Mouse (Mus musculus): ENCODE measurements around the gene Klhl12. TPM values are rescaled to one million over a fixed set of nuclear protein-coding genes. Genes with fewer than 3 reads are reported as not detected.

The Klhl12 gene
- 31.7 and 37.2 TPM in 2 replicates for polyA plus RNA-seq (2016; fragmentation: Nextera tagmentation; extraction: Ambion mirVana)

GRCm38 (mm10) chr1:134454904-134455824 lies at the start of gene Klhl12:
Gene Klhl12 (plus strand): TSS chr1:134455531.
- Histone ChIP-seq H3K9me3 (no peaks in the 10 kb centered on the region), H3K4me3 (peak within 1 kb of the TSS; percentile 89), H3K4me1 (replicated peaks) (peaks cover 21% of the 10 kb centered on the region), H3K27me3 (ENCODE audit: insufficient read depth, poor library complexity, severe bottlenecking) (no peaks in the 10 kb centered on the region), H3K27ac (peak within 1 kb of the TSS; percentile 93), H3K36me3 (peaks cover 20% of the 10 kb centered on the region)
- 1% methylated on average over 61 of the region's 61 CpGs for WGBS
- peak; percentile 97 for DNase-seq (ENCODE audit: low spot score)

GRCm38 (mm10) chr1:134406414-134406771 lies 48.9 kb upstream of the Klhl12 start:
- Histone ChIP-seq H3K9me3 (no peaks in the 10 kb centered on the region), H3K4me3 (peak overlapping the region; percentile 81), H3K27ac (peak overlapping the region; percentile 87), H3K36me3 (peaks cover 40% of the 10 kb centered on the region), H3K4me1 (replicated peaks) (peaks cover 26% of the 10 kb centered on the region), H3K27me3 (ENCODE audit: insufficient read depth, poor library complexity, severe bottlenecking) (no peaks in the 10 kb centered on the region)
- WGBS: 38% methylated on average over 8 of the region's 8 CpGs
- DNase-seq (ENCODE audit: low spot score): no peak

- 0 out of 2 replicates have a peak overlapping the region, but pooled peaks have one; percentile 3 for H3K27ac ChIP-seq
- H3K4me3 ChIP-seq: no peak overlapping the region
- WGBS: 72% methylated on average over 8 of the region's 8 CpGs
- H3K36me3 ChIP-seq: peaks cover 46% of the 10 kb centered on the region
- DNase-seq (ENCODE audit: low spot score): no peak
- no peaks in the 10 kb centered on the region for H3K9me3 ChIP-seq
- peaks cover 26% of the 10 kb centered on the region for H3K4me1 ChIP-seq (replicated peaks)
- no peaks in the 10 kb centered on the region for H3K27me3 ChIP-seq (ENCODE audit: insufficient read depth, poor library complexity, severe bottlenecking)
Observed at GRCm38 (mm10) chr1:134408080-134408479, 47.3 kb upstream of the Klhl12 start.

DNA sequence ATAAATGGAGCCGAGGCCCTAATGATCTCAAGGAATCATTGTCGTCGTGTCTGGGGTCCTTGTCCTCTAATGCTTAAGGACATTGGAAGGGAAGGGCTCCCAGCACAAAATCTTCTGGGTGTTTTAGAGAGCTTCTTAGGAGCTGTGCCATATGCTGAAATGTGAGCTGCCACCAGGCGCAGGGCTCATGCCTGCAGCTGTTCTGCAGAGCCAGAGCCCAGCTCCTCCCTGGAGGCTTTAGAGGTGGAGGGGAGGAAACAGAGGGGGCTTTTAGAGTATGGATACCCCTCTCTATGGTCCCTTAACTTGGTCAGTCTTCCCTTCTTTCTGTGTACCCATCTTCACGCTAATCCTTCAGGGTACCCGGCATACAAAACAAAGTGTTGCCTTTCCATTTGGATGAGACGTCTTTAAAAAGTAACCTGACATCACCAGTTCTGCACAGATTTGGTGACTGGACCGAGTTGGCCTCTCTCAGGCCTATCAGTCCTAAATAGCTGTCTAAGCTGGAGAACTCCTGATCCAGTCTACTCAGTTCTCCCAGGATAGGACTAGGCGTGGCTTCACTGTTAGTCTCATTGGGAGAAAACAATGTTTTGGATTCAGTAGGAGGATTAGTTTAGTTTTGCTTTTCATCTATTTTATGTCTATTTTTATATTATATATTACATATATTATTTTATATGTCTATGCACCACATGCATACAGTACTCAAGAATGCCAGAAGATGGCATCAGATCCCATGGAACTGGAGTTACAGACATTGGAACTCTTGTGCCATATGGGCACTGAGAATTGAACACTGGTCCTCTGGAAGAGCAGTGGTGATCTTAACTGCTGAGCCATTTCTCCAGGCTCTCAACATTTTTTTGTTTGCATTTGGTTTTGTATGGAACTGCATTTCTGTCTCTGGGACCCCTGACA lies 43.4 kb upstream of the Klhl12 start:
- H3K4me1 ChIP-seq (replicated peaks): peaks cover 33% of the 10 kb centered on the region
- DNase-seq (ENCODE audit: low spot score): no peak
- H3K27me3 ChIP-seq (ENCODE audit: insufficient read depth, poor library complexity, severe bottlenecking): no peaks in the 10 kb centered on the region
- H3K4me3 ChIP-seq: no peak overlapping the region
- H3K36me3 ChIP-seq: peaks cover 46% of the 10 kb centered on the region
- H3K9me3 ChIP-seq: no peaks in the 10 kb centered on the region
- no peak overlapping the region for H3K27ac ChIP-seq
- 91% methylated on average over 9 of the region's 9 CpGs for WGBS

DNA sequence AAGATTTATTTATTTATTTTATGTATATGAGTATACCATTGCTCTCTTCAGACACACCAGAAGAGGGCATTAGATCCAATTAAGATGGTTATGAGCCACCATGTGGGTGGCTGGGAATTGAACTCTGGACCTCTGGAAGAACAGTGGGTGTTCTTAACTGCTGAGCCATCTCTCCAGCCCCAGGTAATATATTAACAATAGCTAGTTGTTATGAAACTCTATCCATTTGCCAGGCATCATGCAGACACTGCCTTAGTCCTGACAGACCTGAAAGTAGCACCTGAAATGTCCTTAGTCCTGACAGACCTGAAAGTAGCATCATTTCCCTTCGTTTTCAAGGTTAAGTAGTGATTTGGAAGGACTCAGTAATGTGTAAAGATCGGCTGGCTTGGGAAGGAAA lies 41.3 kb upstream of the Klhl12 start:
- peaks cover 39% of the 10 kb centered on the region for H3K4me1 ChIP-seq (replicated peaks)
- H3K9me3 ChIP-seq: no peaks in the 10 kb centered on the region
- peaks cover 34% of the 10 kb centered on the region for H3K36me3 ChIP-seq
- peak overlapping the region; percentile 98; the same call in 1 of the 2 replicates for H3K4me3 ChIP-seq
- DNase-seq (ENCODE audit: low spot score): no peak
- H3K27ac ChIP-seq: no peak overlapping the region
- WGBS: 48% methylated on average over 2 of the region's 2 CpGs
- H3K27me3 ChIP-seq (ENCODE audit: insufficient read depth, poor library complexity, severe bottlenecking): no peaks in the 10 kb centered on the region

DNA sequence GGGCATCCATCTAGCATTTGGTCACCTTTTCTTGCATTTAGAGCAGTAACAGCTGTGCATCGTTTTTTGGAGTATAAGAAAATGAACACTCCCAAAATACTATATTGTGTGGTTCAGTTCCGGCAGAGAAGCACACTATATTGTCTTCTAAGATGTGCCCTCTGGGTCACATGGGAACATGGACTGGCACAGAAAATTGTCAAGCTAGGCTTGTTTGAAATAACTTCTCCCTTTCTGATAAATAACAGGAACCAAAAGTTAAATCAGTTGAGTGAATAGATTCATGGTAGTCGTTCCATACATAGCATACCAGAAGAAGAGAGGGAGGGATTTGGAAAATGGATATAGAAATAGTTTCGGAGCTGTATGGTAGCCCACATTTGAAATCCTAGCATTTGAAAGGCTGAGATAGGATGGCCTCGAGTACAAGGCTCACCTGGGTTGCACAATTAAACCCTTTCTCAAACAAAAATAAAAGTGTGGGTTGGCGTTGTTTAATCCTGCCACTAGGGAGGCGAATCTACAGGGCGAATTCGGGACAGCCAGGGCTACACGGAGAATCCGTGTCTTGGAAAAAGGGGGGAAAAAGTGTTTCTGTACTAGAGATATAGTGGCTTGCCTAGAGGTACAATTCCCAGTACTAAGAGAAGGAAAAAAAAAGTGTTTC lies 40.7 kb upstream of the Klhl12 start:
- H3K4me3 ChIP-seq: peak overlapping the region; percentile 98
- DNase-seq (ENCODE audit: low spot score): no peak
- H3K27ac ChIP-seq: peak overlapping the region; percentile 97
- H3K36me3 ChIP-seq: peaks cover 28% of the 10 kb centered on the region
- peaks cover 42% of the 10 kb centered on the region for H3K4me1 ChIP-seq (replicated peaks)
- H3K9me3 ChIP-seq: no peaks in the 10 kb centered on the region
- no peaks in the 10 kb centered on the region for H3K27me3 ChIP-seq (ENCODE audit: insufficient read depth, poor library complexity, severe bottlenecking)
- 17% methylated on average over 11 of the region's 11 CpGs for WGBS

GRCm38 (mm10) chr1:134415168-134415831 lies 40.0 kb upstream of the Klhl12 start, which contains the start of gene Adipor1:
Gene Adipor1 (plus strand): TSS chr1:134415378.
- peak within 1 kb of the TSS; percentile 98 for H3K4me3 ChIP-seq
- H3K27me3 ChIP-seq (ENCODE audit: insufficient read depth, poor library complexity, severe bottlenecking): no peaks in the 10 kb centered on the region
- H3K36me3 ChIP-seq: peaks cover 21% of the 10 kb centered on the region
- no peaks in the 10 kb centered on the region for H3K9me3 ChIP-seq
- peak; percentile 99 for DNase-seq (ENCODE audit: low spot score)
- H3K27ac ChIP-seq: peak within 1 kb of the TSS; percentile 97
- WGBS: under 1% methylated on average over 77 of the region's 77 CpGs
- peaks cover 42% of the 10 kb centered on the region for H3K4me1 ChIP-seq (replicated peaks)

- WGBS: 92% methylated on average over 2 of the region's 2 CpGs
- peaks cover 42% of the 10 kb centered on the region for H3K4me1 ChIP-seq (replicated peaks)
- H3K9me3 ChIP-seq: no peaks in the 10 kb centered on the region
Observed at GRCm38 (mm10) chr1:134418414-134418975, 36.8 kb upstream of the Klhl12 start.

DNA sequence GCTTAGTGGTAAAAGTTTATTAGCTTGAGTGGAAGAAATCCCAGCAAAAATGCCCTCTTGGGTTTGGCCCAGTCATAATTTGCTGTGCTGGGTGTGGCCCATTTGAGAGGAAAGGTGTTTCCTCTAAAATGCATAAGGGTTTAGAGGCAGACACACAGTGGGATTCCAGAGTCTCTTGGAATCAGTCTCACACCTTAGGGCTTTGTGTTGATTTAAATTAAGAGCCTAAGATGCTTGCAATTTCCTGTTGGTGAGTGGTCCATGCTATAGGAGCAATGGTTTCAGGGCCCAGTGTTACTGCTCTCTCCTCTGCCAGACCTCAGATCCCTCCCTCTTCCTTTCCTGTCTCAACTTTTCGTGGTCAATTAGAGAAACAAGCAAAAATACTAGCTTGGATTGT lies 36.2 kb upstream of the Klhl12 start:
- Histone ChIP-seq H3K9me3 (no peaks in the 10 kb centered on the region), H3K27ac (no peak overlapping the region), H3K36me3 (peaks cover 21% of the 10 kb centered on the region), H3K27me3 (ENCODE audit: insufficient read depth, poor library complexity, severe bottlenecking) (no peaks in the 10 kb centered on the region), H3K4me1 (replicated peaks) (peaks cover 40% of the 10 kb centered on the region), H3K4me3 (no peak overlapping the region)
- WGBS: 74% methylated on average over 1 of the region's 1 CpGs
- no peak for DNase-seq (ENCODE audit: low spot score)

More at GRCm38 (mm10) chr1:134418414-134418975, 36.8 kb upstream of the Klhl12 start:
- peaks cover 14% of the 10 kb centered on the region for H3K36me3 ChIP-seq
- H3K4me3 ChIP-seq: no peak overlapping the region
- no peaks in the 10 kb centered on the region for H3K27me3 ChIP-seq (ENCODE audit: insufficient read depth, poor library complexity, severe bottlenecking)
- no peak overlapping the region for H3K27ac ChIP-seq
- no peak for DNase-seq (ENCODE audit: low spot score)

GRCm38 (mm10) chr1:134419751-134420458 lies 35.4 kb upstream of the Klhl12 start:
- peaks cover 28% of the 10 kb centered on the region for H3K36me3 ChIP-seq
- H3K4me1 ChIP-seq (replicated peaks): peaks cover 32% of the 10 kb centered on the region
- no peak overlapping the region for H3K27ac ChIP-seq
- 79% methylated on average over 5 of the region's 5 CpGs for WGBS
- no peaks in the 10 kb centered on the region for H3K9me3 ChIP-seq
- no peak for DNase-seq (ENCODE audit: low spot score)
- no peak overlapping the region for H3K4me3 ChIP-seq
- H3K27me3 ChIP-seq (ENCODE audit: insufficient read depth, poor library complexity, severe bottlenecking): no peaks in the 10 kb centered on the region

- Histone ChIP-seq H3K4me1 (replicated peaks) (0 out of 2 replicates have a peak, but pooled peaks cover 4% of the 10 kb centered on the region), H3K27ac (no peak overlapping the region), H3K4me3 (no peak overlapping the region), H3K9me3 (no peaks in the 10 kb centered on the region), H3K36me3 (peaks cover 64% of the 10 kb centered on the region), H3K27me3 (ENCODE audit: insufficient read depth, poor library complexity, severe bottlenecking) (no peaks in the 10 kb centered on the region)
- DNase-seq (ENCODE audit: low spot score): no peak
- 80% methylated on average over 10 of the region's 10 CpGs for WGBS
Observed at GRCm38 (mm10) chr1:134423911-134424310, 31.4 kb upstream of the Klhl12 start.

Measured in hindbrain, embryonic 10.5 days (tissue).